Mouse (Mus musculus) heart, adult 2 months (tissue): ENCODE results near the gene Psme3. TPM values are rescaled to one million over a fixed set of nuclear protein-coding genes. Genes with fewer than 3 reads are reported as not detected.

Experiments
- DNase-seq, 2 experiments: peaks; one replicate each; pipeline ENCODE4 v3.0.0; 2021
- H3K27ac ChIP-seq: fragments of 200-600 bp; 2 replicates; pipeline ENCODE4 v1.8.1; 2022
- H3K27me3 ChIP-seq: fragments of 200-500 bp; 2 replicates; pipeline ENCODE4 v1.6.1; 2012; ENCODE audit warnings: mild to moderate bottlenecking, low read length, inconsistent platforms, mixed read lengths; ENCODE audit not compliant: control insufficient read depth, insufficient read depth
- H3K36me3 ChIP-seq: fragments of 200-500 bp; 2 replicates; pipeline ENCODE4 v1.6.1; 2012; ENCODE audit warnings: low read length, inconsistent platforms; ENCODE audit not compliant: control insufficient read depth, insufficient read depth
- H3K4me1 ChIP-seq: fragments of 200-500 bp; 2 replicates; pipeline ENCODE4 v1.6.1; 2011; ENCODE audit warnings: low read length; ENCODE audit not compliant: control insufficient read depth, insufficient read depth
- H3K4me3 ChIP-seq: fragments of 200-600 bp; 2 replicates; pipeline ENCODE4 v1.8.1; 2022
- H3K79me2 ChIP-seq: fragments of 200-500 bp; replicated peaks from 2 replicates; pipeline ENCODE4 v1.6.1; 2012; ENCODE audit warnings: mild to moderate bottlenecking, inconsistent platforms, low read length, moderate library complexity, mixed read lengths; ENCODE audit not compliant: control insufficient read depth, insufficient read depth
- H3K9ac ChIP-seq: fragments of 200-500 bp; 2 replicates; pipeline ENCODE4 v1.6.1; 2012; ENCODE audit warnings: low read depth, mild to moderate bottlenecking, control low read depth, inconsistent platforms, low read length, mixed read lengths
- CTCF ChIP-seq: fragments of 200-600 bp; IDR thresholded peaks from 2 replicates; pipeline ENCODE4 v1.8.1; 2022; ENCODE audit warnings: antibody characterized with exemption, mild to moderate bottlenecking, moderate library complexity
- EP300 ChIP-seq: fragments of 200-500 bp; IDR thresholded peaks from 2 replicates; pipeline ENCODE4 v1.6.1; 2011; ENCODE audit warnings: low read depth, low read length, control low read depth; ENCODE audit not compliant: insufficient read depth
- POLR2A ChIP-seq: fragments of 200-500 bp; IDR thresholded peaks from 2 replicates; pipeline ENCODE4 v1.6.1; 2011; ENCODE audit warnings: mild to moderate bottlenecking, low read depth, low read length, control low read depth; ENCODE audit not compliant: insufficient read depth
- WGBS: fragments of 180-500 bp; shearing (Covaris S2); methylation state at CpG from one replicate; pipeline ENCODE4 v1.1.7; 2018; 5-methylcytosine and 5-hydroxymethylcytosine counted together
- intact Hi-C: fragments of 180-260 bp; cut with DNase I; formaldehyde crosslinking; loops from one replicate; pipeline ENCODE4 v1.15.1; 2025
- polyA plus RNA-seq: library from polyadenylated mRNA; depleted of rRNA; stranded (reverse); fragments of >200 nt; gene quantifications from 2 replicates; pipeline ENCODE4 v1.2.3, GENCODE M21; 2012
- total RNA-seq, 2 experiments: library from RNA; stranded (reverse); gene quantifications; 2 replicates each; pipeline ENCODE4 v1.2.3; 2021

Psme3 gene
- total and polyA plus RNA-seq, 3 experiments: 55.5 to 112 (median 81.9) TPM

DNA sequence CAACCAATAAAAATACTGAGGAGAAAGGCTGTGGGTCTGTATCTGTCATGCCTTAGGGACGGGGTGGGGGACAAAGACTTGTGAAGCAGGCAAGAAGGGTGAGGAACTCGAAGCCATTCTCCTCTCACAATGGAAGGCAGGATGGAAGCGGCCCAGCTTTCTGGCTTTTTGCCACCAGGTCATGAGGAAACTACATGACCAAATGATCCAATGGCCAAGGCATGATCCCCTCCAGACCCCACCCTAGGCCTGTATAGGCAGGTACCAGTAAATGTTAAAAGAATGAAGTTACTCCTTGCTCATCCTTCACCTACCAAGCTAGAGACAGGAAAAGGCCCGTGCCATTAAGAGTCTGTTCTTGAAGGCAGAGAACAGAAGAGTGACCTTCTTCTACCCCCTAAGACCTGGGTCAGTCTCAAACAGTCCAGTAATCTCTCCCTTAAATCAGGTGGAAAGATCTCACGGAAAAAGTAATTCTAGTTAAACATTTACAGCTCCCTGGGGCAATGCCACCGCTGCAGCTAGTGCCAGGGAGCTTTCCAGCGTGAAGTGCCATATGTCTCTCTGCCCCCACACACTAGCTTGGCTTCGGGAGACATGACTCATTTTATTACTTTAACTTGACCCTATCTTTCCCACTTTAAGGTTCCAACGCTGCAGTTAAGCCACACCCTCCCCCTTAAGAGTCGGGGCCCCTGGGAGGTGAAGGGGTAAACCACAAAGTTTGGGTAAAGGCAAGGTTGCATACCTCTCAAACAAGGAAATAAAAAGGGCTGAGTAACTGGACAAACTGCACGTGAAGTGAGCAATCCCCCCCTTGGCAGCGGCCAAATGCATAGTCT, 38.4 kb upstream of the Psme3 start:
- TF ChIP-seq POLR2A (no peak), CTCF (no peak), EP300 (no peak)
- no peak overlapping the region for H3K27ac ChIP-seq
- H3K79me2 ChIP-seq: no peaks in the 10 kb centered on the region
- intact Hi-C loops: loop anchor here (2.0 kb wide), 2 partner anchors 15 to 25 kb away; partner anchors contain the start of gene Vps25
- WGBS: 48% methylated on average over 12 of the region's 12 CpGs
- DNase-seq: no peak
- H3K36me3 ChIP-seq: no peaks in the 10 kb centered on the region; the same call in 1 of the 2 replicates
- no peaks in the 10 kb centered on the region for H3K27me3 ChIP-seq
- H3K4me1 ChIP-seq: peaks cover 7% of the 10 kb centered on the region
- no peak overlapping the region for H3K9ac ChIP-seq
- H3K4me3 ChIP-seq: peak overlapping the region; percentile 93

DNA sequence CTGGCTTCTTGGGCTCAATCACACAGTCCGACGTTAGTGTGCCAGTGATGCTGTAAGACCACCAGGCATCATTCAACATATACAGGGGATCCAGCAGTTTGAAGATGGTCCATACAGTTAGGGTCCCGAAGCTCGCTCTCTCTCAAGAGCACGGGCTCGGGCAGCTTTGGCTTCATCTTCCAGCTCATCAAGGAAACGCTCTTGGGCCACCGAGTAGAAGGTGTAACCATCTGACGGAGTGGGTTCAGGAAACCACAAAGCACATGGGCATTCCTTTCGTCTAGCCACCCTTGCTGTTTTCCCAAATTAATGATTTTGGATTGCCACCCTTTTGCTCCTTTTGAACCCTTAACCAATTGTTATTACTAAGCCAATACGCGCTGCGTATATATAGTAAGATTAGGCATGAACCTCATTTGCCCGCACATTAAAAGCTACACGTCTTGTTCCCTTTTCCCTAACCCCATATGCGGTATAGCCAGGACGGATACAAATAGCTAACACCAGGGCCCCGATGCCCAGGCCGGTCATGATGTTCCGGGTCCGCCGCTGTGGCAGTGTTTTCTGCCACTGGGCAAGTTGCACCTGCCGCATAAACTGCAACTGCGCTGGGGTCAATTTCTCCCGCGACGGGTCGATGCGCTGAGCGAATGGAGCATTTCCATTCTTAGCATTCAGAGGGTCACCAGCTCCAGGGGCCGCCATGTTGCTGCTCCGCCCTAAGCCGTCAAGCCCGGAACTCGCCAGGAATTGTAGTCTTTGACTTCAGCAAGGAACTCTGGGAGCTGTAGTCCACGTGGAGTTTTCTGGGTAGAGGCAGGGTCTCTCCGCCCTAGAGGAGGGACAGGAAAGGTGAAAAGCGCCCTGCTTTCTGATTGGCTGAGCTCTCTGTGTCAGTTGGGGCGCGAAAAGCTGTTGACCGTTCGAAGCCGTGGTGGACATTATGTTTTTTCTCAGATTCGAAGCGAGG, 37.5 kb upstream of the Psme3 start, which contains the start of the genes Cntd1 and Coa3:
Cntd1 (plus strand) TSS at position 790 of the 970 bp plus-strand sequence.
Coa3 (minus strand) TSS at position 892 of the 970 bp plus-strand sequence.
- Histone ChIP-seq H3K9ac (peak within 1 kb of the TSS; percentile 71), H3K79me2 (no peaks in the 10 kb centered on the region), H3K27me3 (no peaks in the 10 kb centered on the region), H3K4me1 (peaks cover 7% of the 10 kb centered on the region), H3K36me3 (no peaks in the 10 kb centered on the region; the same call in 1 of the 2 replicates), H3K27ac (peak within 1 kb of the TSS; percentile 87), H3K4me3 (peak within 1 kb of the TSS; percentile 93)
- DNase-seq: peak; percentile 83 to 89
- TF ChIP-seq EP300: no peak
- peak; percentile 39 for TF ChIP-seq CTCF
- peak; percentile 90 for TF ChIP-seq POLR2A
- intact Hi-C loops: loop anchor here (2.0 kb wide), 1 partner anchor 26 kb away; the partner anchor contains the start of gene Vps25
- WGBS: 8% methylated on average over 45 of the region's 45 CpGs

DNA sequence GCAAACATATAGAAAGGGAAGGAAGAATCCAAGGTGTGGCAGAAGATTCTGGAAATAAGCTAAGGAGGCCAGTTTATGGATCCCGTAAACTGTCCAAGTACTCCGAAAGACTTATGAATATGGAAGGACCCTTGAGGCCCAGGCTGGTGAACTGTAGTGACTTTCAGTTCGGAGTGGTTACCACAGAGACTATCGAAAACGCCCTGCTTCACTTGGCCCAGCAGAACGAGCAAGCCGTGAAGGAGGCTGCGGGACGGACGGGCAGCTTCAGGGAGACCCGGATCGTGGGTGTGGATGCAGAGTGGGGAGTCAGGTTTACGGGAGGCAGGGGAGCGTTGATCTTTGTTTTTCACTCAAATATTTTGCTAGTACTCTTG, 36.8 kb upstream of the Psme3 start:
- H3K27ac ChIP-seq: peak overlapping the region; percentile 87
- TF ChIP-seq CTCF (no peak), POLR2A (no peak), EP300 (no peak)

DNA sequence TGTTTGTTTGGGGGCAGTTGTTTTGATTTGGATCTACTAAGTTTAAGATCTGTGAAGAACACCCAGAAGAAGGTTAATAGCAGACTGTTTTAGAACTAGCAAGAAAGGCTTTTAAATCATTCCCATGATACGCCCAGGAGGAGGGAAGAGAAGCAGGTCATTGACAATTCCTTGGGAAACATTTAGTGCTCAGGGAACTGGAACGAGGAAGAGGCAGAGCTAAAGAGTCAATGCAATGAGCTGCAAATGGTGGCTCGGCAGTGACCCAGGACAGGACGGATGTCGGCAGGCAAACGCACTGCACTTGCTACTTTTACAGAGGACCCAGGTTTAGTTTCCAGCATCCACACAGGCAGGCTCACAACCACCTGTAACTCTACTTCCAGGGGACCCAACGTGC, 35.2 kb upstream of the Psme3 start:
- DNase-seq: no peak
- Histone ChIP-seq H3K4me3 (no peak overlapping the region), H3K27ac (no peak overlapping the region), H3K79me2 (no peaks in the 10 kb centered on the region), H3K4me1 (peaks cover 7% of the 10 kb centered on the region), H3K27me3 (no peaks in the 10 kb centered on the region), H3K9ac (no peak overlapping the region), H3K36me3 (no peaks in the 10 kb centered on the region; the same call in 1 of the 2 replicates)
- intact Hi-C loops: no loop called here
- 46% methylated on average over 7 of the region's 7 CpGs for WGBS
- no peak for TF ChIP-seq EP300
- TF ChIP-seq CTCF: no peak
- TF ChIP-seq POLR2A: no peak

More for the DNA sequence above, 36.8 kb upstream of the Psme3 start:
- intact Hi-C loops: loop anchor here (2.0 kb wide), 1 partner anchor 26 kb away; the partner anchor contains the start of gene Vps25
- no peaks in the 10 kb centered on the region for H3K79me2 ChIP-seq
- peak overlapping the region; percentile 93 for H3K4me3 ChIP-seq
- H3K4me1 ChIP-seq: peaks cover 7% of the 10 kb centered on the region
- no peaks in the 10 kb centered on the region; the same call in 1 of the 2 replicates for H3K36me3 ChIP-seq
- H3K27me3 ChIP-seq: no peaks in the 10 kb centered on the region
- WGBS: 51% methylated on average over 14 of the region's 14 CpGs
- peak overlapping the region; percentile 15; the same call in 1 of the 2 replicates for H3K9ac ChIP-seq
- no peak for DNase-seq

DNA sequence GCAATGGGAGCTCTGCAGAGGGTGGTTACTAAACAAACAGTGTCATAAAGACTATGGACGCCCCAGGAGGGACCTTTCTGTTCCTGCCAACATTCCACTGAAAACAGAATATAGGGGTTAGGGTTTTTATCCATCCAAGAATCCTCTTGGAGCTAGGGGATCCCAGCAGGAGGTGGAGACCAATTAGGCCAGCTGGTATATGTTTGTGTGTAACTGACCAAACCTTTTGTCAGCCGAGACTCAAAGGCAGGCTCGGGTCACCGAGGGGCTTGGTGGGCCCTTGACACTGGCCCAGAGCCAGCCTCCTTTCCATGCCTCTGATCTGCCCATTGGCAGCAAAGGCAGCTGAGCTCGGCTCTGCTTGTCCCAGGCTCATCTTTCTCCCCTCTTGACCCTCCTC, 33.1 kb upstream of the Psme3 start:
- no peak for DNase-seq
- intact Hi-C loops: loop anchor here (2.0 kb wide), 1 partner anchor 16 kb away; no protein-coding TSS in a partner anchor

More for the DNA sequence above, 33.1 kb upstream of the Psme3 start:
- H3K27ac ChIP-seq: no peak overlapping the region
- no peaks in the 10 kb centered on the region for H3K27me3 ChIP-seq
- no peak overlapping the region for H3K4me3 ChIP-seq
- 39% methylated on average over 5 of the region's 5 CpGs for WGBS
- no peaks in the 10 kb centered on the region for H3K79me2 ChIP-seq
- no peaks in the 10 kb centered on the region for H3K36me3 ChIP-seq
- TF ChIP-seq CTCF (no peak), EP300 (no peak), POLR2A (no peak)
- no peak overlapping the region for H3K9ac ChIP-seq
- H3K4me1 ChIP-seq: peaks cover 4% of the 10 kb centered on the region
